Mouse (Mus musculus): Measurements from ENCODE around the gene Txnip.
A peak's percentile ranks its signal among the peaks of the same experiment; 100 is the strongest.

The Txnip gene

GRCm38 (mm10) chr3:96551203-96551602 lies 6.6 kb upstream of the Txnip start:
- DNase-seq (ENCODE audit: low spot score in 2 of 2) = peak; percentile 44 to 62

- no peak for DNase-seq (ENCODE audit: low spot score in 2 of 2)
Observed at GRCm38 (mm10) chr3:96551890-96552289, 5.9 kb upstream of the Txnip start.

GRCm38 (mm10) chr3:96553601-96554000 lies 4.2 kb upstream of the Txnip start:
- DNase-seq (ENCODE audit: low spot score in 2 of 2) = no peak

GRCm38 (mm10) chr3:96554251-96554650 lies 3.5 kb upstream of the Txnip start:
- DNase-seq (ENCODE audit: low spot score in 2 of 2) = no peak

GRCm38 (mm10) chr3:96555041-96555596 lies 2.6 kb upstream of the Txnip start:
- DNase-seq (ENCODE audit: low spot score in 2 of 2) = no peak

GRCm38 (mm10) chr3:96555999-96556614 lies 1.6 kb upstream of the Txnip start:
- no peak for DNase-seq (ENCODE audit: low spot score in 2 of 2)

- DNase-seq (ENCODE audit: low spot score in 2 of 2) = peak; percentile 65
Observed at GRCm38 (mm10) chr3:96556651-96557635, 814 bp upstream of the Txnip start.

- no peak for DNase-seq (ENCODE audit: low spot score in 2 of 2)
Observed at GRCm38 (mm10) chr3:96558159-96558558, 402 bp downstream of the Txnip start.

- no peak for DNase-seq (ENCODE audit: low spot score in 2 of 2)
Observed at GRCm38 (mm10) chr3:96558668-96559196, 975 bp downstream of the Txnip start.

GRCm38 (mm10) chr3:96559398-96559910 lies 1.7 kb downstream of the Txnip start:
- peak in 1 of 2 experiments; percentile 46 for DNase-seq (ENCODE audit: low spot score in 2 of 2)

GRCm38 (mm10) chr3:96559911-96560850 lies 2.4 kb downstream of the Txnip start:
- DNase-seq (ENCODE audit: low spot score in 2 of 2) = no peak

GRCm38 (mm10) chr3:96560881-96561668 lies 3.3 kb downstream of the Txnip start:
- peak; percentile 36 to 43 for DNase-seq (ENCODE audit: low spot score in 2 of 2)

- no peak for DNase-seq (ENCODE audit: low spot score in 2 of 2)
Observed at GRCm38 (mm10) chr3:96561946-96562681, 4.4 kb downstream of the Txnip start.

GRCm38 (mm10) chr3:96563267-96563666 lies 5.5 kb downstream of the Txnip start:
- DNase-seq (ENCODE audit: low spot score in 2 of 2) = peak in 1 of 2 experiments; percentile 40

- DNase-seq (ENCODE audit: low spot score in 2 of 2) = no peak
Observed at GRCm38 (mm10) chr3:96563911-96564632, 6.3 kb downstream of the Txnip start.

GRCm38 (mm10) chr3:96564633-96565032 lies 6.9 kb downstream of the Txnip start:
- peak in 1 of 2 experiments; percentile 67 for DNase-seq (ENCODE audit: low spot score in 2 of 2)

GRCm38 (mm10) chr3:96565105-96565504 lies 7.3 kb downstream of the Txnip start:
- no peak for DNase-seq (ENCODE audit: low spot score in 2 of 2)

- DNase-seq (ENCODE audit: low spot score in 2 of 2) = no peak
Observed at GRCm38 (mm10) chr3:96566661-96567450, 9.1 kb downstream of the Txnip start.

Data from natural killer cell, adult 2 months (primary cell).